Mouse (Mus musculus) ES-E14 (cell line): Measurements from ENCODE around the gene Ldb3. TPM values are rescaled to one million over a fixed set of nuclear protein-coding genes. Genes with fewer than 3 reads are reported as not detected.
A peak's percentile ranks its signal among the peaks of the same experiment; 100 is the strongest.

ENCODE experiments used
- DNase-seq: peaks from one replicate; pipeline ENCODE4 v3.0.0-alpha.2; 2013; ENCODE audit warnings: low read depth, low spot score
- H3K27ac ChIP-seq: 2 replicates; pipeline ENCODE4 v1.5.1; 2012; ENCODE audit warnings: low read depth, mild to moderate bottlenecking, low read length, moderate library complexity, mixed read lengths; ENCODE audit not compliant: poor library complexity, insufficient read depth, severe bottlenecking
- H3K36me3 ChIP-seq: 2 replicates; pipeline ENCODE4 v1.6.1; 2012; ENCODE audit warnings: mild to moderate bottlenecking, low read length, moderate library complexity, mixed read lengths; ENCODE audit not compliant: control insufficient read depth, poor library complexity, insufficient read depth, severe bottlenecking
- H3K4me1 ChIP-seq, 2 experiments: fragments of 150-350 bp in 1 of 2; sonication (generic) in 1 of 2; 2 replicates each; pipeline ENCODE4 v1.6.1; 2012; ENCODE audit warnings: low read length in 2 of 2, mild to moderate bottlenecking in 1 of 2, mixed read lengths in 1 of 2; ENCODE audit not compliant: control insufficient read depth in 2 of 2, insufficient read depth in 2 of 2, poor library complexity in 1 of 2
- H3K4me3 ChIP-seq, 2 experiments: fragments of 150-350 bp in 1 of 2; sonication (generic) in 1 of 2; 2 replicates each; pipeline ENCODE4 v1.5.1; 2012; ENCODE audit warnings: low read length in 2 of 2, low read depth in 1 of 2, mild to moderate bottlenecking in 1 of 2, mixed read lengths in 1 of 2; ENCODE audit not compliant: insufficient read depth in 1 of 2, poor library complexity in 1 of 2, severe bottlenecking in 1 of 2
- H3K9ac ChIP-seq: 2 replicates; pipeline ENCODE4 v1.6.1; 2012; ENCODE audit warnings: low read depth, mild to moderate bottlenecking, low read length, mixed read lengths; ENCODE audit not compliant: poor library complexity, insufficient read depth, severe bottlenecking
- H3K9me3 ChIP-seq: fragments of 150-350 bp; sonication (generic); 2 replicates; pipeline ENCODE4 v1.6.1; 2012; ENCODE audit warnings: low read depth, mild to moderate bottlenecking, low read length; ENCODE audit not compliant: control insufficient read depth, insufficient read depth
- CHD2 ChIP-seq: IDR thresholded peaks from 2 replicates; pipeline ENCODE4 v1.6.1; 2014; ENCODE audit warnings: mild to moderate bottlenecking, low read depth, low read length, inconsistent platforms
- HCFC1 ChIP-seq: IDR thresholded peaks from 2 replicates; pipeline ENCODE4 v1.6.1; 2012; ENCODE audit warnings: low read length, inconsistent platforms, borderline replicate concordance; ENCODE audit not compliant: insufficient read depth
- MAFK ChIP-seq: IDR thresholded peaks from 2 replicates; pipeline ENCODE4 v1.6.1; 2014; ENCODE audit warnings: mild to moderate bottlenecking, low read depth, low read length, inconsistent platforms; ENCODE audit not compliant: insufficient read depth
- ZC3H11A ChIP-seq: IDR thresholded peaks from 2 replicates; pipeline ENCODE4 v1.6.1; 2012; ENCODE audit warnings: low read depth, mild to moderate bottlenecking, inconsistent platforms, low read length, borderline replicate concordance
- ZNF384 ChIP-seq: IDR thresholded peaks from 2 replicates; pipeline ENCODE4 v1.6.1; 2012; ENCODE audit warnings: low read depth, low read length, inconsistent platforms
- in situ Hi-C, 2 experiments: fragments of 600-800 bp; cut with MboI; formaldehyde crosslinking; loops; one replicate each; pipeline ENCODE4 v1.15.1; 2025; ENCODE audit warnings: low sequenced_read_pairs in 2 of 2, inconsistent platforms in 1 of 2; ENCODE audit not compliant: unreplicated experiment in 2 of 2
- total RNA-seq: library from RNA; depleted of rRNA; stranded (reverse); fragments of 300-350 nt; gene quantifications from 2 replicates; pipeline ENCODE4 v1.2.3, GENCODE M21; 2012

Gene Ldb3
- total RNA-seq, 1 experiment, result 0.98 TPM

GRCm38 (mm10) chr14:34569534-34570194 is 18.8 kb downstream of the Ldb3 start:
- Histone ChIP-seq H3K9ac (no peak overlapping the region), H3K4me1 (peaks cover 0 to 3% of the 10 kb centered on the region in 2 experiments; a peak in 1 of 4 replicates)

GRCm38 (mm10) chr14:34568626-34569025 is 19.9 kb downstream of the Ldb3 start:
- TF ChIP-seq ZC3H11A (no peak), HCFC1 (no peak), ZNF384 (no peak), CHD2 (no peak), MAFK (no peak)
- no peak for DNase-seq
- H3K4me1 ChIP-seq, result peaks cover 0 to 3% of the 10 kb centered on the region in 2 experiments; a peak in 1 of 4 replicates

More at GRCm38 (mm10) chr14:34569534-34570194, 18.8 kb downstream of the Ldb3 start:
- TF ChIP-seq MAFK (no peak), ZC3H11A (no peak), CHD2 (no peak), ZNF384 (no peak), HCFC1 (no peak)
- peak overlapping the region; percentile 2 to 8; a peak in 2 of 4 replicates for H3K4me3 ChIP-seq
- no peaks in the 10 kb centered on the region for H3K9me3 ChIP-seq
- H3K36me3 ChIP-seq, result no peaks in the 10 kb centered on the region
- no peak overlapping the region for H3K27ac ChIP-seq
- in situ Hi-C loops, result loop anchor here in 1 of 2 experiments (10.0 kb wide), 1 partner anchor 135 kb away; no protein-coding TSS in a partner anchor
- DNase-seq, result no peak

GRCm38 (mm10) chr14:34567697-34568096 is 20.8 kb downstream of the Ldb3 start:
- no peaks in the 10 kb centered on the region for H3K36me3 ChIP-seq
- no peak overlapping the region for H3K9ac ChIP-seq
- in situ Hi-C loops, result no loop called here
- no peak for TF ChIP-seq ZC3H11A
- TF ChIP-seq MAFK, result no peak
- TF ChIP-seq ZNF384, result no peak
- TF ChIP-seq CHD2, result no peak
- TF ChIP-seq HCFC1, result no peak
- H3K9me3 ChIP-seq, result no peaks in the 10 kb centered on the region
- peaks cover 0 to 2% of the 10 kb centered on the region in 2 experiments; a peak in 1 of 4 replicates for H3K4me1 ChIP-seq
- DNase-seq, result no peak
- no peak overlapping the region for H3K4me3 ChIP-seq
- no peak overlapping the region for H3K27ac ChIP-seq

More at GRCm38 (mm10) chr14:34568626-34569025, 19.9 kb downstream of the Ldb3 start:
- no peaks in the 10 kb centered on the region for H3K36me3 ChIP-seq
- no peak overlapping the region for H3K27ac ChIP-seq
- H3K9ac ChIP-seq, result no peak overlapping the region
- H3K4me3 ChIP-seq, result no peak overlapping the region
- no peaks in the 10 kb centered on the region for H3K9me3 ChIP-seq
- in situ Hi-C loops, result no loop called here

GRCm38 (mm10) chr14:34566530-34566929 is 22.0 kb downstream of the Ldb3 start:
- no peak for DNase-seq
- Histone ChIP-seq H3K4me3 (no peak overlapping the region), H3K4me1 (peaks cover 0 to 2% of the 10 kb centered on the region in 2 experiments; a peak in 1 of 4 replicates), H3K9ac (no peak overlapping the region), H3K27ac (no peak overlapping the region), H3K36me3 (no peaks in the 10 kb centered on the region), H3K9me3 (no peaks in the 10 kb centered on the region)
- no peak for TF ChIP-seq ZNF384
- no peak for TF ChIP-seq ZC3H11A
- TF ChIP-seq CHD2, result no peak
- TF ChIP-seq HCFC1, result no peak
- TF ChIP-seq MAFK, result no peak
- in situ Hi-C loops, result no loop called here

GRCm38 (mm10) chr14:34565711-34566110 is 22.8 kb downstream of the Ldb3 start:
- Histone ChIP-seq H3K9ac (no peak overlapping the region), H3K36me3 (no peaks in the 10 kb centered on the region), H3K9me3 (no peaks in the 10 kb centered on the region), H3K4me3 (no peak overlapping the region), H3K4me1 (peaks cover 0 to 2% of the 10 kb centered on the region in 2 experiments; a peak in 1 of 4 replicates), H3K27ac (no peak overlapping the region)
- DNase-seq, result no peak
- TF ChIP-seq ZNF384 (no peak), CHD2 (no peak), ZC3H11A (no peak), HCFC1 (no peak), MAFK (no peak)
- in situ Hi-C loops, result no loop called here
